Mouse (Mus musculus): ENCODE measurements at regions not wholly inside any gene's neighbourhood (a gene's known extent, or its start where the extent isn't known, plus 50 kb on each side); places are given as distances from the start of the nearest gene placed in this dataset.

- no peak for DNase-seq (ENCODE audit: low read depth, low spot score)
- H3K36me3 ChIP-seq (ENCODE audit: control insufficient read depth, insufficient read depth, low read length, poor library complexity, severe bottlenecking) = no peaks in the 10 kb centered on the region
- no peaks in the 10 kb centered on the region for H3K27me3 ChIP-seq (ENCODE audit: control insufficient read depth, insufficient read depth, low read length, poor library complexity, severe bottlenecking)
Measured at GRCm38 (mm10) chr1:34701436-34701835, 122.0 kb downstream of the Amer3 start.

GRCm38 (mm10) chr1:34709089-34709488, 129.6 kb downstream of the Amer3 start:
- no peak for DNase-seq (ENCODE audit: low read depth, low spot score)
- Histone ChIP-seq H3K27me3 (ENCODE audit: control insufficient read depth, insufficient read depth, low read length, poor library complexity, severe bottlenecking) (no peaks in the 10 kb centered on the region), H3K36me3 (ENCODE audit: control insufficient read depth, insufficient read depth, low read length, poor library complexity, severe bottlenecking) (no peaks in the 10 kb centered on the region)

- H3K36me3 ChIP-seq (ENCODE audit: control insufficient read depth, insufficient read depth, low read length, poor library complexity, severe bottlenecking) = no peaks in the 10 kb centered on the region
- DNase-seq (ENCODE audit: low read depth, low spot score) = no peak
- H3K27me3 ChIP-seq (ENCODE audit: control insufficient read depth, insufficient read depth, low read length, poor library complexity, severe bottlenecking) = no peaks in the 10 kb centered on the region
Measured at GRCm38 (mm10) chr1:34722674-34723073, 120.2 kb downstream of the Fam168b start.

GRCm38 (mm10) chr1:34732156-34732555, 110.7 kb downstream of the Fam168b start:
- H3K36me3 ChIP-seq (ENCODE audit: control insufficient read depth, insufficient read depth, low read length, poor library complexity, severe bottlenecking) = no peaks in the 10 kb centered on the region
- DNase-seq (ENCODE audit: low read depth, low spot score) = no peak
- no peaks in the 10 kb centered on the region for H3K27me3 ChIP-seq (ENCODE audit: control insufficient read depth, insufficient read depth, low read length, poor library complexity, severe bottlenecking)

GRCm38 (mm10) chr1:34733026-34733913, 109.6 kb downstream of the Fam168b start:
- H3K27me3 ChIP-seq (ENCODE audit: control insufficient read depth, insufficient read depth, low read length, poor library complexity, severe bottlenecking) = no peaks in the 10 kb centered on the region
- DNase-seq (ENCODE audit: low read depth, low spot score) = no peak

GRCm38 (mm10) chr1:34738386-34739067, 104.3 kb downstream of the Fam168b start:
- Histone ChIP-seq H3K36me3 (ENCODE audit: control insufficient read depth, insufficient read depth, low read length, poor library complexity, severe bottlenecking) (no peaks in the 10 kb centered on the region), H3K27me3 (ENCODE audit: control insufficient read depth, insufficient read depth, low read length, poor library complexity, severe bottlenecking) (no peaks in the 10 kb centered on the region)
- DNase-seq (ENCODE audit: low read depth, low spot score) = peak; percentile 74

More at GRCm38 (mm10) chr1:34733026-34733913, 109.6 kb downstream of the Fam168b start:
- no peaks in the 10 kb centered on the region for H3K36me3 ChIP-seq (ENCODE audit: control insufficient read depth, insufficient read depth, low read length, poor library complexity, severe bottlenecking)

- DNase-seq (ENCODE audit: low read depth, low spot score) = no peak
- H3K27me3 ChIP-seq (ENCODE audit: control insufficient read depth, insufficient read depth, low read length, poor library complexity, severe bottlenecking) = no peaks in the 10 kb centered on the region
- H3K36me3 ChIP-seq (ENCODE audit: control insufficient read depth, insufficient read depth, low read length, poor library complexity, severe bottlenecking) = no peaks in the 10 kb centered on the region
Measured at GRCm38 (mm10) chr1:34739621-34740020, 103.2 kb downstream of the Fam168b start.

GRCm38 (mm10) chr1:34740891-34741290, 102.0 kb downstream of the Fam168b start:
- H3K27me3 ChIP-seq (ENCODE audit: control insufficient read depth, insufficient read depth, low read length, poor library complexity, severe bottlenecking) = no peaks in the 10 kb centered on the region
- DNase-seq (ENCODE audit: low read depth, low spot score) = no peak
- no peaks in the 10 kb centered on the region for H3K36me3 ChIP-seq (ENCODE audit: control insufficient read depth, insufficient read depth, low read length, poor library complexity, severe bottlenecking)

GRCm38 (mm10) chr1:34742234-34742633, 100.6 kb downstream of the Fam168b start:
- DNase-seq (ENCODE audit: low read depth, low spot score) = no peak
- Histone ChIP-seq H3K36me3 (ENCODE audit: control insufficient read depth, insufficient read depth, low read length, poor library complexity, severe bottlenecking) (no peaks in the 10 kb centered on the region), H3K27me3 (ENCODE audit: control insufficient read depth, insufficient read depth, low read length, poor library complexity, severe bottlenecking) (no peaks in the 10 kb centered on the region)

- DNase-seq (ENCODE audit: low read depth, low spot score) = no peak
- H3K36me3 ChIP-seq (ENCODE audit: control insufficient read depth, insufficient read depth, low read length, poor library complexity, severe bottlenecking) = no peaks in the 10 kb centered on the region
- no peaks in the 10 kb centered on the region for H3K27me3 ChIP-seq (ENCODE audit: control insufficient read depth, insufficient read depth, low read length, poor library complexity, severe bottlenecking)
Measured at GRCm38 (mm10) chr1:34745881-34746280, 97.0 kb downstream of the Fam168b start.

- DNase-seq (ENCODE audit: low read depth, low spot score) = no peak
- no peaks in the 10 kb centered on the region for H3K27me3 ChIP-seq (ENCODE audit: control insufficient read depth, insufficient read depth, low read length, poor library complexity, severe bottlenecking)
- no peaks in the 10 kb centered on the region for H3K36me3 ChIP-seq (ENCODE audit: control insufficient read depth, insufficient read depth, low read length, poor library complexity, severe bottlenecking)
Measured at GRCm38 (mm10) chr1:34749161-34750040, 93.5 kb downstream of the Fam168b start.

GRCm38 (mm10) chr1:34750061-34751054, 92.5 kb downstream of the Fam168b start:
- H3K27me3 ChIP-seq (ENCODE audit: control insufficient read depth, insufficient read depth, low read length, poor library complexity, severe bottlenecking) = no peaks in the 10 kb centered on the region
- DNase-seq (ENCODE audit: low read depth, low spot score) = no peak
- H3K36me3 ChIP-seq (ENCODE audit: control insufficient read depth, insufficient read depth, low read length, poor library complexity, severe bottlenecking) = no peaks in the 10 kb centered on the region

- Histone ChIP-seq H3K27me3 (ENCODE audit: control insufficient read depth, insufficient read depth, low read length, poor library complexity, severe bottlenecking) (no peaks in the 10 kb centered on the region), H3K36me3 (ENCODE audit: control insufficient read depth, insufficient read depth, low read length, poor library complexity, severe bottlenecking) (no peaks in the 10 kb centered on the region)
- DNase-seq (ENCODE audit: low read depth, low spot score) = no peak
Measured at GRCm38 (mm10) chr1:34751128-34751527, 91.7 kb downstream of the Fam168b start.

GRCm38 (mm10) chr1:34753581-34753980, 89.3 kb downstream of the Fam168b start:
- H3K27me3 ChIP-seq (ENCODE audit: control insufficient read depth, insufficient read depth, low read length, poor library complexity, severe bottlenecking) = no peaks in the 10 kb centered on the region
- no peaks in the 10 kb centered on the region for H3K36me3 ChIP-seq (ENCODE audit: control insufficient read depth, insufficient read depth, low read length, poor library complexity, severe bottlenecking)
- no peak for DNase-seq (ENCODE audit: low read depth, low spot score)
